Mouse (Mus musculus): ENCODE results near the gene Eif3m. TPM values are rescaled to one million over a fixed set of nuclear protein-coding genes. Genes with fewer than 3 reads are reported as not detected.
A peak's percentile ranks its signal among the peaks of the same experiment; 100 is the strongest.

Eif3m gene
- polyA plus RNA-seq, 1 experiment from 2014 or later: 240 TPM

GRCm38 (mm10) chr2:105023031-105023615 is 6.2 kb upstream of the Eif3m start:
- no peak overlapping the region for H3K27ac ChIP-seq (ENCODE audit: low read depth, low read length)
- no peaks in the 10 kb centered on the region for H3K9me3 ChIP-seq (replicated peaks; ENCODE audit: control insufficient read depth, low read length)
- no peaks in the 10 kb centered on the region for H3K27me3 ChIP-seq (ENCODE audit: control insufficient read depth, insufficient read depth, low read length)
- H3K36me3 ChIP-seq (ENCODE audit: control insufficient read depth, insufficient read depth, low read length): no peaks in the 10 kb centered on the region
- 38% methylated on average over 6 of the region's 6 CpGs for WGBS (ENCODE audit: insufficient replicate concordance)
- no peak for ATAC-seq (replicated peaks; ENCODE audit: insufficient number of reproducible peaks, low FRiP score, low TSS enrichment)
- no peak overlapping the region for H3K9ac ChIP-seq (ENCODE audit: low read depth, low read length)
- H3K4me3 ChIP-seq (ENCODE audit: low read depth, low read length): no peak overlapping the region
- H3K4me1 ChIP-seq (ENCODE audit: control insufficient read depth, insufficient read depth, low read length): peaks cover 4% of the 10 kb centered on the region; the same call in 1 of the 2 replicates
- H3K4me2 ChIP-seq: no peak overlapping the region

- Histone ChIP-seq H3K36me3 (ENCODE audit: control insufficient read depth, insufficient read depth, low read length) (no peaks in the 10 kb centered on the region), H3K9me3 (replicated peaks; ENCODE audit: control insufficient read depth, low read length) (no peaks in the 10 kb centered on the region), H3K27ac (ENCODE audit: low read depth, low read length) (no peak overlapping the region), H3K4me3 (ENCODE audit: low read depth, low read length) (no peak overlapping the region), H3K4me1 (ENCODE audit: control insufficient read depth, insufficient read depth, low read length) (peaks cover 4% of the 10 kb centered on the region; the same call in 1 of the 2 replicates), H3K4me2 (no peak overlapping the region), H3K9ac (ENCODE audit: low read depth, low read length) (no peak overlapping the region), H3K27me3 (ENCODE audit: control insufficient read depth, insufficient read depth, low read length) (no peaks in the 10 kb centered on the region)
- ATAC-seq (replicated peaks; ENCODE audit: insufficient number of reproducible peaks, low FRiP score, low TSS enrichment): no peak
- 91% methylated on average over 2 of the region's 2 CpGs for WGBS (ENCODE audit: insufficient replicate concordance)
These were observed 5.0 kb upstream of the Eif3m start for GRCm38 (mm10) chr2:105021836-105022235.

- Histone ChIP-seq H3K27ac (ENCODE audit: low read depth, low read length) (no peak overlapping the region), H3K9me3 (replicated peaks; ENCODE audit: control insufficient read depth, low read length) (no peaks in the 10 kb centered on the region), H3K9ac (ENCODE audit: low read depth, low read length) (no peak overlapping the region), H3K36me3 (ENCODE audit: control insufficient read depth, insufficient read depth, low read length) (no peaks in the 10 kb centered on the region), H3K4me2 (no peak overlapping the region), H3K27me3 (ENCODE audit: control insufficient read depth, insufficient read depth, low read length) (no peaks in the 10 kb centered on the region), H3K4me1 (ENCODE audit: control insufficient read depth, insufficient read depth, low read length) (peaks cover 4% of the 10 kb centered on the region; the same call in 1 of the 2 replicates), H3K4me3 (ENCODE audit: low read depth, low read length) (no peak overlapping the region)
- WGBS (ENCODE audit: insufficient replicate concordance): 79% methylated on average over 12 of the region's 12 CpGs
- ATAC-seq (replicated peaks; ENCODE audit: insufficient number of reproducible peaks, low FRiP score, low TSS enrichment): no peak
These were observed 4.4 kb upstream of the Eif3m start for GRCm38 (mm10) chr2:105021256-105021655.

DNA sequence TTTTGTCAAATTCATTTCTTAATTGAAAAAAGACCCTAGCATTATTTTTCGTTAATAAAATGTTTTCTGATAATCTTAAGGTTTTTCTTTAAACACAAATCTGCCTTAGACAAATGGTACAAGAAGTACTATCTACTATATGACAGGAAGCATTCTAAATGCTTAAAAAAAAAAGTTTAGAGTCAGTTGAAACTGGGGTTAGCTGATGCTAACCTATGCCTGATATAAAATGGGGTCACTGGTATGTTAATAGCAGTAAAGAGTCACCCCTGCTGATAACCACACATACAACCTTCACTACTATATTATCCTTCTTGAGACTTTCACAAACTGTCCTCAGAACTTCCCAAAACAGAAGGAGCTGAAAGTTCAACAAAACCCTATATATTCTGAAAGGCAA is 2.6 kb upstream of the Eif3m start:
- Histone ChIP-seq H3K4me1 (ENCODE audit: control insufficient read depth, insufficient read depth, low read length) (peaks cover 4% of the 10 kb centered on the region; the same call in 1 of the 2 replicates), H3K9ac (ENCODE audit: low read depth, low read length) (no peak overlapping the region), H3K4me2 (no peak overlapping the region), H3K27ac (ENCODE audit: low read depth, low read length) (no peak overlapping the region), H3K27me3 (ENCODE audit: control insufficient read depth, insufficient read depth, low read length) (no peaks in the 10 kb centered on the region), H3K36me3 (ENCODE audit: control insufficient read depth, insufficient read depth, low read length) (no peaks in the 10 kb centered on the region), H3K9me3 (replicated peaks; ENCODE audit: control insufficient read depth, low read length) (no peaks in the 10 kb centered on the region), H3K4me3 (ENCODE audit: low read depth, low read length) (no peak overlapping the region)
- 86% methylated on average over 1 of the region's 1 CpGs for WGBS (ENCODE audit: insufficient replicate concordance)
- ATAC-seq (replicated peaks; ENCODE audit: insufficient number of reproducible peaks, low FRiP score, low TSS enrichment): no peak

DNA sequence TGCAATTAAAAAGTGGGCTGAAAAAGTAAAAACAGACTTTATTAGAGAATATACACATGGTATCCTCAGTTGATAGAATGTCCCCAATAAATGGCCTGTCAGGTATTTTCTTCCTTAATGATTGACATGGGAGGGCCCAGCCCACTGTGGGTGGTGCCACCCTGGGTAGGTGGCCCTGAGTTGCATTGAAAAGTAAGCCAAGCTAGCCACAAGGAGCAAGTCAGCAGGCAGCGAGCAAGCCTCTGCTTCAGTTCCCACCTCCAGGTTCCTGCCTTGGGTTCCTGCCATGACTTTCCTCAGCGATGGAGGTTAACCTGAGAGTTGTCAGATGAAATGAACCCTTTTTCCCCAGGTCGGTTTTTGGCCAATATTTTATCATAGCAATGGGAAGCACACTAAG is 922 bp upstream of the Eif3m start:
- H3K4me2 ChIP-seq: peak overlapping the region; percentile 84

DNA sequence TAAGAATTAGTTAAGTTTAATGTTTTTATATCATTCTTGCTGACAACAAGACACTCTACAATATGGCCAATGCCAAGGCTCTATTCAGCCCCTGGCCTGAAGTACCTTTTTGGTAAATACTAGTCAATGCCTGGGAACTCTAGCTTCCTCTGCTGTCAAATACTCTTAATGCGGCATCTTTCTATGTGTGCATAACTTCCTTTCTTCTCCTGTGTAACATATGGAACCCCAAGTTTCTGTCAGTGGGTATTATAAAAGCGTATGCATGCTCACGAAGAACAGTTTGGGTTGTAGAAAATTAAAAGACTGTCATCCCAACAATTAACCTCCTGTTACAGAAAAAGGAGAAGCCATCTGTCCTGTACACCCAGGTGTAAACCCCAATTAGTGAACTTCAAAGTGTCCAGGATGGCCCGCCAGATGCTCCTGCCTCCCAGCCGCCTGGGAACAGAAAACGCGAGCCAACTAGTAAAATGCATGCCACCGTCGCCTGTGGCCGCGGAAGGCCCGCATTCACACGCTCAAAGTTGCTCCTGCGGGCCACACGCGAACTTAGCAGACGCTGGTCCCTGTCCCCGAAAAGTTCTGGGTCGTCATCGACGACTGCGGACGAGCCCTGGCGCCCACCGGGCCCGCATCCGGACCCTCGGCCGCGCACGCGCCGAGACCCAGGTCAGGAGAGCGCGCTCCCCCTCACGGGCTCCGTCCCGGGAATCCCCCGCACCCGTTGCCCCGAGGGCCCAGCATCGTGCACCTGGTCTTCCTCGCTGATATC is 501 bp downstream of the Eif3m start:
- peak overlapping the region; percentile 90 for H3K4me3 ChIP-seq (ENCODE audit: low read depth, low read length)
- peak overlapping the region; percentile 51 for H3K27ac ChIP-seq (ENCODE audit: low read depth, low read length)
- peak; percentile 54 for ATAC-seq (replicated peaks; ENCODE audit: insufficient number of reproducible peaks, low FRiP score, low TSS enrichment)
- no peaks in the 10 kb centered on the region for H3K9me3 ChIP-seq (replicated peaks; ENCODE audit: control insufficient read depth, low read length)
- peaks cover 4% of the 10 kb centered on the region; the same call in 1 of the 2 replicates for H3K36me3 ChIP-seq (ENCODE audit: control insufficient read depth, insufficient read depth, low read length)
- peak overlapping the region; percentile 94 for H3K9ac ChIP-seq (ENCODE audit: low read depth, low read length)
- under 1% methylated on average over 43 of the region's 43 CpGs for WGBS (ENCODE audit: insufficient replicate concordance)
- H3K27me3 ChIP-seq (ENCODE audit: control insufficient read depth, insufficient read depth, low read length): no peaks in the 10 kb centered on the region
- peak overlapping the region; percentile 84 for H3K4me2 ChIP-seq
- H3K4me1 ChIP-seq (ENCODE audit: control insufficient read depth, insufficient read depth, low read length): no peaks in the 10 kb centered on the region

More for the DNA sequence above, 922 bp upstream of the Eif3m start:
- H3K9me3 ChIP-seq (replicated peaks; ENCODE audit: control insufficient read depth, low read length): no peaks in the 10 kb centered on the region
- peaks cover 4% of the 10 kb centered on the region; the same call in 1 of the 2 replicates for H3K36me3 ChIP-seq (ENCODE audit: control insufficient read depth, insufficient read depth, low read length)
- H3K27ac ChIP-seq (ENCODE audit: low read depth, low read length): no peak overlapping the region
- no peak overlapping the region for H3K9ac ChIP-seq (ENCODE audit: low read depth, low read length)
- H3K27me3 ChIP-seq (ENCODE audit: control insufficient read depth, insufficient read depth, low read length): no peaks in the 10 kb centered on the region
- WGBS (ENCODE audit: insufficient replicate concordance): 73% methylated on average over 3 of the region's 3 CpGs
- H3K4me3 ChIP-seq (ENCODE audit: low read depth, low read length): no peak overlapping the region
- ATAC-seq (replicated peaks; ENCODE audit: insufficient number of reproducible peaks, low FRiP score, low TSS enrichment): no peak
- peaks cover under 1% of the 10 kb centered on the region; the same call in 1 of the 2 replicates for H3K4me1 ChIP-seq (ENCODE audit: control insufficient read depth, insufficient read depth, low read length)

- Histone ChIP-seq H3K4me2 (no peak overlapping the region), H3K27ac (ENCODE audit: low read depth, low read length) (no peak overlapping the region), H3K36me3 (ENCODE audit: control insufficient read depth, insufficient read depth, low read length) (peaks cover 12% of the 10 kb centered on the region), H3K9ac (ENCODE audit: low read depth, low read length) (no peak overlapping the region), H3K4me1 (ENCODE audit: control insufficient read depth, insufficient read depth, low read length) (no peaks in the 10 kb centered on the region), H3K9me3 (replicated peaks; ENCODE audit: control insufficient read depth, low read length) (no peaks in the 10 kb centered on the region), H3K4me3 (ENCODE audit: low read depth, low read length) (no peak overlapping the region), H3K27me3 (ENCODE audit: control insufficient read depth, insufficient read depth, low read length) (no peaks in the 10 kb centered on the region)
- no peak for ATAC-seq (replicated peaks; ENCODE audit: insufficient number of reproducible peaks, low FRiP score, low TSS enrichment)
These were observed 9.6 kb downstream of the Eif3m start for GRCm38 (mm10) chr2:105007236-105007635.

GRCm38 (mm10) chr2:104996201-104996600 is 20.7 kb downstream of the Eif3m start:
- Histone ChIP-seq H3K36me3 (ENCODE audit: control insufficient read depth, insufficient read depth, low read length) (no peaks in the 10 kb centered on the region), H3K9ac (ENCODE audit: low read depth, low read length) (no peak overlapping the region), H3K4me2 (no peak overlapping the region), H3K27me3 (ENCODE audit: control insufficient read depth, insufficient read depth, low read length) (no peaks in the 10 kb centered on the region), H3K4me1 (ENCODE audit: control insufficient read depth, insufficient read depth, low read length) (0 out of 2 replicates have a peak, but pooled peaks cover 3% of the 10 kb centered on the region), H3K4me3 (ENCODE audit: low read depth, low read length) (no peak overlapping the region), H3K9me3 (replicated peaks; ENCODE audit: control insufficient read depth, low read length) (no peaks in the 10 kb centered on the region), H3K27ac (ENCODE audit: low read depth, low read length) (no peak overlapping the region)
- 79% methylated on average over 3 of the region's 3 CpGs for WGBS (ENCODE audit: insufficient replicate concordance)
- ATAC-seq (replicated peaks; ENCODE audit: insufficient number of reproducible peaks, low FRiP score, low TSS enrichment): no peak
